Mouse (Mus musculus) small intestine, adult 2 months (tissue): ENCODE data around the gene Exoc6b. TPM values are rescaled to one million over a fixed set of nuclear protein-coding genes. Genes with fewer than 3 reads are reported as not detected.

ENCODE experiments used
- H3K27ac ChIP-seq: fragments of 200-500 bp; 2 replicates; pipeline ENCODE4 v1.5.1; 2012; ENCODE audit warnings: low read depth, low read length, control low read depth, inconsistent platforms; ENCODE audit not compliant: insufficient read depth
- H3K27me3 ChIP-seq: fragments of 200-500 bp; 2 replicates; pipeline ENCODE4 v1.6.1; 2012; ENCODE audit warnings: mild to moderate bottlenecking, moderate library complexity, low read length, inconsistent platforms; ENCODE audit not compliant: control insufficient read depth, insufficient read depth
- H3K36me3 ChIP-seq: fragments of 200-500 bp; 2 replicates; pipeline ENCODE4 v1.6.1; 2012; ENCODE audit warnings: mild to moderate bottlenecking, low read length, control low read depth, inconsistent platforms; ENCODE audit not compliant: control insufficient read depth, insufficient read depth
- H3K4me1 ChIP-seq: fragments of 200-500 bp; 2 replicates; pipeline ENCODE4 v1.6.1; 2012; ENCODE audit warnings: low read length, inconsistent platforms, mixed read lengths; ENCODE audit not compliant: control insufficient read depth, insufficient read depth, insufficient read length
- H3K4me3 ChIP-seq: fragments of 200-500 bp; 2 replicates; pipeline ENCODE4 v1.5.1; 2012; ENCODE audit warnings: low read depth, mild to moderate bottlenecking, control low read depth, inconsistent platforms, low read length, moderate library complexity
- CTCF ChIP-seq: fragments of 200-500 bp; IDR thresholded peaks from 2 replicates; pipeline ENCODE4 v1.5.1; 2012; ENCODE audit warnings: low read depth, mild to moderate bottlenecking, control low read depth, inconsistent platforms, low read length, moderate library complexity, mixed read lengths; ENCODE audit not compliant: insufficient replicate concordance, insufficient read length; ENCODE audit errors: extremely low read depth
- POLR2A ChIP-seq: fragments of 200-500 bp; IDR thresholded peaks from 2 replicates; pipeline ENCODE4 v1.6.1; 2012; ENCODE audit warnings: low read depth, mild to moderate bottlenecking, control low read depth, inconsistent platforms, low read length, moderate library complexity
- WGBS: fragments of 180-500 bp; shearing (Covaris S2); methylation state at CpG from one replicate; pipeline ENCODE4 v1.1.7; 2018; 5-methylcytosine and 5-hydroxymethylcytosine counted together
- polyA plus RNA-seq: library from polyadenylated mRNA; depleted of rRNA; stranded (reverse); fragments of >200 nt; gene quantifications from 2 replicates; pipeline ENCODE4 v1.2.3, GENCODE M21; 2012; rRNA removed

Exoc6b gene
- polyA plus RNA-seq, 1 experiment = 7.0 TPM

GRCm38 (mm10) chr6:84579508-84579907, 489.8 kb downstream of the Exoc6b start:
- TF ChIP-seq CTCF (no peak), POLR2A (no peak)
- 42% methylated on average over 8 of the region's 8 CpGs for WGBS
- Histone ChIP-seq H3K36me3 (no peaks in the 10 kb centered on the region), H3K27me3 (peaks cover 29% of the 10 kb centered on the region), H3K4me3 (no peak overlapping the region), H3K27ac (no peak overlapping the region), H3K4me1 (peaks cover 2% of the 10 kb centered on the region)

GRCm38 (mm10) chr6:84578928-84579327, 490.4 kb downstream of the Exoc6b start:
- H3K27me3 ChIP-seq = peaks cover 23% of the 10 kb centered on the region; the same call in 1 of the 2 replicates
- H3K4me3 ChIP-seq = no peak overlapping the region
- H3K4me1 ChIP-seq = no peaks in the 10 kb centered on the region; the same call in none of the 2 replicates
- no peaks in the 10 kb centered on the region for H3K36me3 ChIP-seq
- WGBS = 18% methylated on average over 5 of the region's 5 CpGs
- TF ChIP-seq CTCF (peak; percentile 69; the same call in 1 of the 2 replicates), POLR2A (no peak)
- H3K27ac ChIP-seq = no peak overlapping the region

DNA sequence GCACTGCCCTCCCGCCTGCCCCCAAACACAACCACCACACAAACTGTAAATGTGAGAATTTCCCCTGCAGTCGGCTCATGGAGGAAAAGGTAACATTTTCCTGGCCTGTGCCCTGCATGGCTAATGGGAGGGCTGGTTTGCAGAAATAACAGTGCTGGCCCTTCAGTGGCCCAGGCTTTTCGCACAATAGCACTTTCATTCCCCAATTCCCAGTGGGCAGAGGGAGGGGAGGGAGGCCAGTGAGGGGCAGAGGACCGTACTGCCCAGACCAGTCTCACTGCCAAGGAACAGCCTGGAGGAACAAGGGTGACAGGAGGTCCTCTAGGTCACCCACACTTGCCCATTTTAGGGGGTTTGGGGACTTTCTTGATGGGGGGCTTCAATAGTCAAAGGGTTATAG, 491.4 kb downstream of the Exoc6b start:
- 83% methylated on average over 4 of the region's 4 CpGs for WGBS
- Histone ChIP-seq H3K4me3 (no peak overlapping the region), H3K27me3 (peaks cover 14% of the 10 kb centered on the region), H3K4me1 (no peaks in the 10 kb centered on the region), H3K36me3 (no peaks in the 10 kb centered on the region), H3K27ac (no peak overlapping the region)
- TF ChIP-seq POLR2A (no peak), CTCF (no peak)

- WGBS = 57% methylated on average over 25 of the region's 25 CpGs
- Histone ChIP-seq H3K27ac (no peak overlapping the region), H3K4me3 (no peak overlapping the region), H3K27me3 (no peaks in the 10 kb centered on the region; the same call in 1 of the 2 replicates), H3K4me1 (no peaks in the 10 kb centered on the region), H3K36me3 (no peaks in the 10 kb centered on the region)
- TF ChIP-seq CTCF (no peak), POLR2A (no peak)
Observed at GRCm38 (mm10) chr6:84573905-84574660, 495.2 kb downstream of the Exoc6b start.

DNA sequence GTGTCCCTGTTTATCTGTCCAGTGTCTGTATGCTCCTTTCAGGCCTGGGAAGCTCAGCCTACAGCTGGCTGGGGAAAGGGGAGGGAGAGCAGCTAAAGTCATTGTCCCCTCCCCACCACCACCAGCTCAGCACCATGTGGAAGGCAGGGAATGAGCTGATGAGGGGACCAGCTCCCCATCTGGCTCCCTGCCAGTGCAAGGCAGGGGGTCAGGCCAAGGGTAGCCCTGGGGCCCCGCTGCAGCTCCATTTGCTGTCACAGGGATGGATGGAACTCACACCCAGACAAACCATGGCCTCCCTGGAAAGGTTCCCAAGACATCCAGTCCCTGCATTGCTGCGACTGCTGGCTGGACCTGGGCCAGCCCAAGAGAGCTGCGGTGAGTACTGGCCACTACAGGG, 499.3 kb downstream of the Exoc6b start:
- H3K27me3 ChIP-seq = no peaks in the 10 kb centered on the region; the same call in 1 of the 2 replicates
- WGBS = 58% methylated on average over 3 of the region's 3 CpGs
- TF ChIP-seq CTCF (no peak), POLR2A (no peak)
- no peaks in the 10 kb centered on the region for H3K4me1 ChIP-seq
- H3K36me3 ChIP-seq = no peaks in the 10 kb centered on the region
- no peak overlapping the region for H3K4me3 ChIP-seq
- no peak overlapping the region for H3K27ac ChIP-seq

DNA sequence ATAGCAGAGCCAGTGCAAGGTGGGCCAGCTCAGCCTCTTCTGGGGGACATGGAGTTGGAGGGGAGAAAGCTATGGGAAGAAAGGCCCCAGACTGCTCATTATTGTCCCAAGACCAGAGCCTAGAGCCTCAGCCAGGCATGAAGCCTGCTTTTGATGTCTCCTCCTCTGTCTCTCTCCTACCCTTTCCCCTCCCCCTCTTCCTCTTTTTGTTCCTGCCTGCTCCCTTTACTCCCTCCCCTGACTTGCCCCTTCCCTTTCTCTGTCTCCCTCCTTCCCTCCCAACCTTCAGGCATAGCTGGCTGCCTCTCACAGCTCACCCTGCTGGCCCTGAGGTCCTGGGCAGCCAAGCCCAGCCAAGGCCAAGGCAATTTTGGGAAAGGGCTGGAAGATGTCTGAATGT, 499.7 kb downstream of the Exoc6b start:
- Histone ChIP-seq H3K36me3 (no peaks in the 10 kb centered on the region), H3K4me3 (no peak overlapping the region), H3K27ac (no peak overlapping the region), H3K27me3 (no peaks in the 10 kb centered on the region; the same call in 1 of the 2 replicates), H3K4me1 (no peaks in the 10 kb centered on the region)
- no peak for TF ChIP-seq POLR2A
- no peak for TF ChIP-seq CTCF

DNA sequence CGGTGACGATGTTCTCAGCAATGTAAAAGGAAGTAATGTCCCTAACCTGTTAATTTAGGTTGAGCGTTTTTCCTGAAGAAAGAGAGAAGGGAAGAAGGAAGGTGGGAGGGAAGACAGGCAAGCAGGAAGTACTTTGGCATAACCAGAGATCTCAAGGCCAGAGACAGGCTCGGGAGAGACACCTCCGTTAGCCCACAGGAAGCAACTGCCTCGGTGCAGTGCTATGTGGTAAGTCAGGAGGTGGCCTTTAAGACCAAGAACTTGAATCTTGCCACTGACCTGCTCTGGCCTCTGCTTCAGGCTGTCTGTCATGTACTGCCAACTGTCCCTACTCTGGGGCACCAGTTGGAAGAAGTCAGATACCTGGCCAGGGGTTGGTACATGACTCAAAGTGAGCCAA, 500.4 kb downstream of the Exoc6b start:
- H3K4me3 ChIP-seq = no peak overlapping the region
- no peaks in the 10 kb centered on the region; the same call in 1 of the 2 replicates for H3K27me3 ChIP-seq
- WGBS = 61% methylated on average over 6 of the region's 6 CpGs
- no peaks in the 10 kb centered on the region for H3K4me1 ChIP-seq
- TF ChIP-seq CTCF = no peak
- no peak for TF ChIP-seq POLR2A
- H3K36me3 ChIP-seq = no peaks in the 10 kb centered on the region
- no peak overlapping the region for H3K27ac ChIP-seq

Other genes with a start within 250 kb of the Exoc6b start
- 33.6 and 51.3 TPM in 2 replicates for gene Spr, start 68.3 kb upstream of the Exoc6b start, polyA plus RNA-seq
- not detected in 2 replicates for gene Emx1, start 117.9 kb upstream of the Exoc6b start, polyA plus RNA-seq